Mouse (Mus musculus) thymus, postnatal 36 days (tissue): ENCODE data around the gene Cpa1.

Experiments
- DNase-seq, 2 experiments: peaks; one replicate each; pipeline ENCODE4 v3.0.0; 2022; ENCODE audit warnings: mixed read lengths in 2 of 2

Gene Cpa1

DNA sequence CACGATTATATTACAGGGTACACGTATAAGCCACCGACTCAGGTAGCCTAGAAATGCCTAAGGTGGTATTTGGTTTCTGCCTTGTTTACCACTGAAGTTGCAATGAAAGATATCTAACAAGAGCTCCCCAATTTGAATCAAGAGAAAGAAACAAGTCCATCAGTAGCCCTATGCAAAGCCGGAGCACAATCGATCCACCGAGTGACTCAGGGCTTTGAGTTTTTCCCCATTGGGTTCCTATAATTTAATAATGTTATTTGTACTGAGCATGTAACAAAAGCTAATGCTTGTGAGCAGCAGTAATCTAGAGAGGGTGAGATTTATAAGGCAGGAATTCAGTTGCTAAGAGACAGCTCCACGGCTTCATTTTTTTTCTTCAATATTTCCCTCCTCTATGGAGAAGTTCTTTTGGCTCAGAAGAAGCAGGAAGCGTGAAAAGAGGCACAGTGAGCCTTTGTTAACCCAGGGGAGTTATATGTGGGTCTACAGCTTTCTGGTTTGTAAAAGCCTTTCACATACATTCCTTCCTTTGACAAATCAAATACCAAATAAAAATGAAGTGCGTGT, 35.8 kb downstream of the Cpa1 start:
- no peak for DNase-seq

- DNase-seq = no peak
These were observed 36.3 kb downstream of the Cpa1 start for GRCm38 (mm10) chr6:30675281-30675771.

DNA sequence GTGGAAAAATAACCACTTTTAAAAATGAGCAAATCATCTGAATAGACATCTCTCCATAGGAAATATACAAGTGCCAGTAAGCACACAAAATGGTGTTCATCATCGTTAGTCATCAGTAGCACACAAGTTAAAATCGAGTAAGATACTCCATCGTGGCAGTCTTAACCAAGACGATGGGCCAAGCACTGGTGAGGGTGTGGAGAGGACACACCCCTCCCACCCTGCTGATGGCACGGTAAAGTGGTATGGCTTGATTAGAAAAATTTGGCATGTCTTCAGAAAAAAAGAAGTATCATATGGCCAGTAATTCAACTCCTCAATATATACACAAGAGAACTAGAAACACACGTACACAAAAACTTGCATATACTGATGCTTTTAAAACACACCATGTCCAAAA, 37.5 kb downstream of the Cpa1 start:
- DNase-seq = no peak

DNA sequence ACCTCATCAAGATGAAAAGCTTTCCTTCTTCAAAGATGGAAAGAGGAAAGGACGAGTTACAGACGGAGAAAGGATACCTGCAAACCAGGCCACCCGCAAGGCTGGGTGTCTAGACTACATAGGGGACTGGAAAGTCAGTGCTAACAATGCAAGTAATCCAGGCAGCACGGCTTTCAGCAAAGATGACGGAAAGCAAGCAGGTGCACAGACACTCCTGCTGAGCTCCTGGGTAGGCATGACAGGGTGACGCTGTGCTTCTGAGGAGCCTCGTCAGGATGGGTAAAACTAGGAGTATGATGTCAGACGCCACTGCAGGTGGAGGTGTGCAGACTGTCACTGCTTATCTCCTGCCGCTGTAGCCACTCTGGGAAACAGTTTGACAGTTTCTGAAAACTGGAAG, 38.6 kb downstream of the Cpa1 start:
- no peak for DNase-seq

GRCm38 (mm10) chr6:30678482-30678881, 39.5 kb downstream of the Cpa1 start:
- no peak for DNase-seq

- no peak for DNase-seq
These were observed 40.5 kb downstream of the Cpa1 start for GRCm38 (mm10) chr6:30679567-30679966.

DNA sequence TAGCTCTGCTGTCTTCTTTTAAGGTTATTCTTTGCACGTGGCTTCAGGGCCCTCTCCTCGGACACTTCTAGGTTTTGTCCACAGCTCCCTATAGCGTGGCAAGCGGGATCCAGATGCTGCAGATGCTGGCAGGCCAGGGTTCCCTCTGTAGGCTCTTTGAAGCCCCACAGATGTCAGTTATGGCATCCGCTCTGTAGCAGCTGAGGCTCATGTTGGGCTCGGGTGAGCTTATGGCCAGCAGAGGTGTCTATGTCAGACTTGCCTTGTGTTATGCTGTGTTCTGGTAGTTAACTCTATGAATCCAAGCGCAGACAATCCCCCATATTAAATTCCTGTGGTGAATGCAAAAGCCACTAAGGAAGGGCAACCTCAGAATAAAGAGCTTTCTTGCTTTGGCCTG, 41.4 kb downstream of the Cpa1 start:
- DNase-seq = no peak

DNA sequence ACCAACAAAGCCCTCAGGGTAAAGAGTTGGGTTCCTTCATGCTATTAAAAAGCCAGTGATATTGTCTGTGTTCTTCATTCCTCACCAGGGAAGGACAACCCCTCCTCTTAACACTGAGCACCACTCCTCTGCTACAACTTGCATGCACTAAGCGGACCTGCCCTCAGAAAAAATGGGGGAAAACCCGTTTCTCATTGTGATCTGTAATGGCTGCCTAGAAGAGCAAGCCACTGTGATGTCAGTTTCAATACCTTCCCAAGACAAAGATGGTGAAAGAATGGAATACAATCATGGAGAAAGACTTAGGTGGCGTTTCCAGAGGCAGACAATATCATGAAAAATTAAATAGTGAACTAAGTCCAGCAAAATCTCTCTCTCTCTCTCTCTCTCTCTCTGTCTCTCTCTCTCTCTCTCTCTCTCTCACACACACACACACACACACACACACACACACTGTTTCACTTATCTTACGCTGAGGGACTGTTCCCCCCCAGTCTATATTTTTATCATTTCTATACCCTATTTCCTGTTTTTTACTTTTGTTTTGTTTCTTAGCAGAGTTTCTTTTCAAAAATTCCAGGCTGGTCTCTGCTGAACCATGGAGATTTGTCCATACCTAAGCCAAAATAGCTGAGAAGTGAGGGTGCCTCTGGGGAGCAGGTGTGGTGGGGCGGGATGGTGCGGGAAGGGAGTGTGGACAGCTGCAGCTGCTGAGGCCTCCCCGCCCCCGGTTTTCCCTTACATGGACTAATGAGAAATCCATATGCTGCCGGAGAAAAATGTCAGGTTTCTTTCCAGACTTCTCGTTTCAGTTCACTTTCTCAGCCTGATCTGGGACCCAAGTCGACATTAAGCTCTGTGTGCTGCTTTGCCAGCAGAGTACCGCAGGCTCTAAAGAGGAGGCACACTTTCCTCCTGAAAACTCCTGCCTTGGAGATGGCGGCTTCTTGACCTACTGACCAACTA, 43.2 kb downstream of the Cpa1 start:
- DNase-seq = no peak

- no peak for DNase-seq
These were observed 45.6 kb downstream of the Cpa1 start for GRCm38 (mm10) chr6:30684570-30684969.

- DNase-seq = no peak
These were observed 48.2 kb downstream of the Cpa1 start for GRCm38 (mm10) chr6:30687198-30687597.

DNA sequence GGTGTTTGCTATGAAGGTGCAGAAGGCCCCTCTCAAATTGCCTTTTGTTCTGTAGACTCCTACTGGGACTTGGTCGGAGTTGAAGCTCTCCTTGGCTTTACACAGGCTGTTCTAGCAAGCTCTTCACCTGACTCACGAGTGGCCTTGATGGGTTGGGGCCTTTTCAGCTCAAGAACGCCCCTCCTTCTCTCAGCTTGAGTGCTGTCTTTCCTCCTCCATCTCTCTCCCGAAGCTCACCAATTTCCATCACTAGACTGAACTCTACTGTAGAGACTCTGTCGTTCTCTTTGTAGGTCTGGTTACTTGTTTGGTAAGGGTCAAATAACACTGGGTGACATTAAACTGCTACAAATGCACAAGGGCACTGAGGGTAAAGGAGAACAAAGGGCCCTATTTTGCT, 53.8 kb downstream of the Cpa1 start:
- DNase-seq = no peak

GRCm38 (mm10) chr6:30693350-30693991, 54.5 kb downstream of the Cpa1 start, which contains the start of gene Cep41:
Gene Cep41 (minus strand): TSS chr6:30693749.
- peak; percentile 94 to 95 for DNase-seq

- DNase-seq = no peak
These were observed 55.2 kb downstream of the Cpa1 start for GRCm38 (mm10) chr6:30694209-30694608.
